Mouse (Mus musculus) gastrocnemius, postnatal 25 days (tissue): ENCODE data around the gene Ldah. TPM values are rescaled to one million over a fixed set of nuclear protein-coding genes. Genes with fewer than 3 reads are reported as not detected.

Experiments used
- DNase-seq: peaks from one replicate; pipeline ENCODE4 v3.0.0; 2022
- total RNA-seq, 2 experiments: library from RNA; stranded (reverse); gene quantifications; 1 replicate in 1 of 2; 2 replicates in 1 of 2; pipeline ENCODE4 v1.2.3; 2021

The Ldah gene
- total RNA-seq, 2 experiments from 2014 or later, result 8.7 to 12.4 TPM

DNA sequence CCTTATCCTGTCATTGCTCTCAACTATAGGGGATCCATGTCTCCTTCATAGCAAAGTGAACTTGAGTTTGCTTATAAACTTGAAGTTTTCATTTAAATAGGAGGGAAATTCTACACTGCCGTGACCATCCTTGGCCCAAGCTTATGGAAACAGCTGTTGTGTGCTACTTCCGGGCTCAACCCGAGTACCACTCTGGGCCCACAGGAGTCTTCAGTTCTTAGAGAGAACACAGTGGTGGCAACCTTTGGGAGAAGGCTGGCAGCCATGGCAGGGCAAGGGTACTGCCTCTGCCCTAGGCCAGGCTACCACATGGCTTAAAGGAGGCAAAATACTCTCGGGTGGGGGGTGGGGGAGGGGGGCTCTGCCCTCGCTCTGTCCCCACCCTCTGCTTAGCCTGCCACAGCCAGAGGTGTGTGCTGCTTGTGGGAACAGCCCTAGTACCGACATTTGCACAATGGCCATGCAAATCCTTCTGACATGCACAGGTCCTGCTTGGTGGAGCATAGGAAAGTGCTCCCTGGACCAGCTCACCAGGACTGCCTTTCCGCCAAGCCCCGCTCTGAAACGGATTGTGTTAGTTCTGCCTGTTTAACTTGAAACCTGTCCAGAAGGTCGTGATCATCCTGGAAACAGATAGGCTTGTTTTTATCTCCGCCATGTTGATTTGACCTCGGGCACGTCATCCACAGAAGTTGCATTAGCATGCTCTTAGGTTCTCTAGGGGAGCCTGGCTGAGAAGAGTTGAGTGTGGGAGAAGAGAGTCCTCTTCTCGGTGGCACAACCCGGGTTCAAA, 73.5 kb downstream of the Ldah start:
- no peak for DNase-seq

DNA sequence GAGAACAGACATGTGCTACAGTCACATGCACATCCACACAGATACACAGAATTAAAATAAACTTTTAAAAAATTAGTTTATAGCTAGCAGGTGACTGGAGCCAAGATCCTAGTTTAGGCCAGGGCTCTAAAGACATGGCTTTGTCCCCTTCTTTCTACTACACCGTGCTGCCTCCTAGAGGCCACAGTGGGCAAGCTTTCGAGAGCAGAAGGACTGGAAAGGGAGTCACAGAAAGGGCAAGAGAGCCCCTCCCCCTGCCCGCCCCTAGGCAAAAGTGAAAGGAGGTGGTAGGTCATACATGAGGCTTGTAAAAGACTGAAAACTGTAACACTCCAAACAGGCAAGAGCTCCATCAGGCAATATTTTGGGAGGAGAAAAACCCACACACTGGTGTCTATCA, 80.1 kb downstream of the Ldah start:
- DNase-seq, result no peak

DNA sequence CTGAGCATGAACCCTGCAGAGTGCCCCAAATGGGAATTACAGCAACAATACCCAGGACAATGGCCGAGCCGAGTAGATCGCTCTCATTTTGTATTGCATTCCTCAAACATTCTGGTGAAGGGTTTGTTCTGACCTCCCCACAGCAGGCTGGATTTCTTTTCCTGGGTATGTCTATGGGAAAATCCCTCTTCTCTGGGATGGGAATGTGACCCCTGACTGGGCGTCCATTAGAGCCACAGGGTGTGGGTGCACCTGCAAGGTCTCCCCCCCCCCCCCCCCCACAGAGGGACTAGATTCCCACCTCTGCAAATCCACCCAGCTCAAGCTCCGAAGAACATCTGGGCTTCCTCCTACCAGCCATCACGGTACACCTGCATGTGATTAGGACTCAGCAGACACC, 81.2 kb downstream of the Ldah start:
- DNase-seq, result no peak

DNA sequence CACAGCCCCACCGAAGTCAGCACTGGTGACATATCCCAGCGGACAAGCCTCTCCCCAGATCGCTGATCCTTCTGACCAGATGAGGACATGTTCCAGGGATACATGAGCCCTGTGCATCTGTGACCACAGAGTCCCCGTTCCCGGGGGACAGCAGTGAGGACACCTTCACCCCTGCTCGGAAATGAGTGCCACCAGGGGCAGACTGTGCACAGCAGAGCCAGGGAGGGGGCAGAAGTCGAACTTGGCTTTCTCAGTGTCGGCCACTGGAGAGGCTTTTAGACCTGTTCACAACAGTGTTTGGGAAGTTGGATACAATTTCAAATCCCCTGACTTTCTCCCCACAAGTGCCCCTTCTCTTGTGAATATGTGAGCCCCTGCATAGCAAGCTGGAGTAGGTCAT, 81.6 kb downstream of the Ldah start:
- no peak for DNase-seq

DNA sequence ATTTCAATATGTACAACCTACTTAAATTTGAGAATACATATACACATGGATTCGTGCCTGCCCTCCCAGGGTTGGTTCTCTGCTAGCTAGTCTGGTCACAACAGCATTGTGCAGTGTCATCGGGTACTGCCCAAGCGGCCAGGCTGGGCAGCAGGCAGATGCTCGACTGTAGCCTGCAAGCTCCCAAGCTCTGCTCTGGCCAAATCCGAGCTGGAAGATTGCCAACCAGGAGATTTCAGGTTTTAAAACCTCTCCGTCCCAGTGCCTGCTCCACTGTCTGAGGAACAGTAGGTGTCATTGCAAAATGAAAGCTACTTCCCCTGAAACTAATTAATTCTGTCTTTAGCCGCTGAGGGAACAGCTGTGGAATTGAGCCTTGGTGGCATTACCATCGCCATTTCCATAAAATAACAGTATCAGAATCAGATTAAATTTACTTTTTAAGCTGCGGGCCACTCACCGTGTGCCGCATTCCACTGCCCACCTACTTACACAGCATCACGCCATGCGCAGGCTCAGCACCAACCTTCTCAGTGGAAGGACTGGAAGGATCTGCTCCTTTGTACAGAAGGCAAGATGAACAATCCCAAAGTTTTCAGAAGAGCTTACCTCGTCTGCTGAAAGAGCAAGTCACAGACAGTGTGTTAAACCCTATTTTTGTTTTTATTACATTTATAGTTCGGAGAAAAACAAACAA, 83.4 kb downstream of the Ldah start:
- no peak for DNase-seq

DNA sequence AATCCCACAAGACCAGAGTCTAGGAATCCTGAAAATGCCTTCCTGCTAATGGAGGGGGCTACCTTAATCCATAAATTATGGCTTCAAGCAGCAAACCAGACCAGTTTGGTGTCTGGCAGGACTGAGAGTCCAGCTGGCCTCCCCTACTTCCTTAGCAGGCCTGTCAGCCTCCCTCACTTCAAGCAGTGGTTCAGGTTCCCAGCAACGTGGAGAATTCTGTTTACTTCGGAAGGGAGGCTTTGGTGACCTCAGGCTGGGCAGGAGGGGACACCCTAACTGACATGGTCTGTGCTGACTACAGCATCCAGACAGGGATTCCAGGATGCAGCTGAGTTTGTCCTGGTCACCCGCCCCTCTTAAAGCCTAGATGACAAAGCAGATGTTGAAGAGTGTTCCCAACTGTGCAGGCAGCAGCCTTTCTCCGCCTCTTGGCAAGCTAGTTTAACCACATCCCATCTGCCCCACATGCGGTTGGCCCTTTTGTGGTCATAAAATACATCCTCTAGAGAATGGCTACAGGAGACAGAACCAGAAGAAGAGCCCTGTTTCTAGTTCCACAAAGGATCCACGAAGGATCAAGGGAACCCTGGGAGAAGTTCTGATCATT, 87.5 kb downstream of the Ldah start:
- DNase-seq, result no peak

DNA sequence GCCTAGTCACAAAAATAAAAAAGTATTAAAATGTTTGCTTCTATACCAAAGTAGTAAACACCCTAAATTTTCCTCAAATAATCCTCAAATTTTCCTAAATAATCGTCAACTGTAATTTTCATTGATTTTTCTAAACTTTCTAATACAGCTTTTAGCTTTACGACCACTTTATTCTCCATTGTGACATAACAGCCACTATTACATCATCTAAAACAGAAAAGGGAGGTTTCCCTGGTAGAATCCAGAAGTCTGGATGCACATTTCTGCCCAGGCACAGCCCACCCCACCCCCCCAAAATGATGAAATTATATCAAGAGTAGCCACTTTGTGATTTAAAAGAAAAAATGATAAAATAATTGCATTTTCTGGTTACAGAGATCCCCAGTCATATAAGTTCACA, 88.2 kb downstream of the Ldah start:
- DNase-seq, result no peak

DNA sequence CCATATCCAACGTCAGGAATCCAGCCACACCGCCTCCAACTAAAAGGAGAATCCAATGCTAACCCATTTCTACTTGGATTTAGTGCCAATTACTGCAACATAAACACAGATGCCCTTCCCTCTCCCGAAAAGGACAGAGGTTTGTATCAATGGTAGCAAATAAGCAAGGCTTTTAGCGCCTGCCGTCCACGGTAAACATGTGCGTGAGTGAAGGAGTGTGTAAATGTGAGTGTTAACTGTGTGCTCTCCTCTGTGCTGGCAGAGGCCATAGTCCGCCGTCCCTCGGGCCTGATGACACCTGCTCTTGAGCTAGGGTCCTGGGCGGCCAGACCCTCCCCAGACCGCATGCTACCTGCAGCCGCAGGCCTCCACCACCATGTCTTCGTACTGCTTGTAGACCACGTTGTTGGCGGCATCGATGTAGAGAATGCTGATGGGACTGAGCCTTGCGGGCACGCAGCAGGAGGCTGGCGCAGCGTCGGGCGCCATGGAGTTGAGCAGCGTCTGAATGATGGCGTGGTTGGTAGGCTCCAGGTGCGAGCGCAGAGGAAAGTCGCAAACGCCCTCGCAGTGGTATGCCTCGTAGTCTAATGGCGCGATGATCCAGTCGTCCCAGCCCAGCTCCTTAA, 89.8 kb downstream of the Ldah start:
- no peak for DNase-seq

DNA sequence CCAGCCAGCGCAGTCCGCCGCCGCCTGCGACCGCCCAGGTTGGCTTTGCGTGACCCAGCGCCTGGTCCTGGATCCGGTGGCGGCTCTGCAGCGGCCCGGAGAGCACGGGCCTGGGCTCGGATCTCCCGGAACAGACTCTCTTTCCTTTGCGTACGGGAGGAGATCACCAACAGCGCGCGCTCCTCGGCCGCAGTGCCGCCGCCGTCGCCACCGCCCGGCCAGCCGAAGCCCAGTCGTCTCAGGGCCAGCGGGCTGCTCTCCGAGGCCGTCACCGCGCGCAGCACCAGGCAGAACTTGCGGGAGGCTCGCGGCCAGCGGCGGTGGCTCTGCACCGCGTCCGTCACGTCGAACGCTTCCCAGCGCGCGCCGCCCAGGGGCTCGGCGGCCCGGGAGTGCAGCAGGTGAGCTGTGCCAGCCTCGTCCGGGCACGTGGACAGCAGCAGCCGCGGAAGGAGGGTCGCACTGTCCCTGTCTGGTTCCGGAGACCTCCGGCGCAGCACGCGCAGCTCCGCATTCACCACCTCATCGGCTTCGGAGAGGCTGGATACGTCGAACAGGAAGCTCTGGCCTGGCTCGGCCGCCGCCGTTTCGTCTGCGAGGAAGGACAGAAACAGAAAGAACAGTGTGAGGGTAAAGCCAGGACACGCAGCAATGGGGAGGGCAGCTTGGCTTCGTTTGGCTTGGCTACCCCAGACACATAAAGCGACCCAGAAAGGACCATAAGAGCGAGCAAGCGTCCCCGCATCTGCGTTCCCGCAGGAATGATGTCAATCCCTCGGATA, 90.6 kb downstream of the Ldah start:
- DNase-seq, result no peak

DNA sequence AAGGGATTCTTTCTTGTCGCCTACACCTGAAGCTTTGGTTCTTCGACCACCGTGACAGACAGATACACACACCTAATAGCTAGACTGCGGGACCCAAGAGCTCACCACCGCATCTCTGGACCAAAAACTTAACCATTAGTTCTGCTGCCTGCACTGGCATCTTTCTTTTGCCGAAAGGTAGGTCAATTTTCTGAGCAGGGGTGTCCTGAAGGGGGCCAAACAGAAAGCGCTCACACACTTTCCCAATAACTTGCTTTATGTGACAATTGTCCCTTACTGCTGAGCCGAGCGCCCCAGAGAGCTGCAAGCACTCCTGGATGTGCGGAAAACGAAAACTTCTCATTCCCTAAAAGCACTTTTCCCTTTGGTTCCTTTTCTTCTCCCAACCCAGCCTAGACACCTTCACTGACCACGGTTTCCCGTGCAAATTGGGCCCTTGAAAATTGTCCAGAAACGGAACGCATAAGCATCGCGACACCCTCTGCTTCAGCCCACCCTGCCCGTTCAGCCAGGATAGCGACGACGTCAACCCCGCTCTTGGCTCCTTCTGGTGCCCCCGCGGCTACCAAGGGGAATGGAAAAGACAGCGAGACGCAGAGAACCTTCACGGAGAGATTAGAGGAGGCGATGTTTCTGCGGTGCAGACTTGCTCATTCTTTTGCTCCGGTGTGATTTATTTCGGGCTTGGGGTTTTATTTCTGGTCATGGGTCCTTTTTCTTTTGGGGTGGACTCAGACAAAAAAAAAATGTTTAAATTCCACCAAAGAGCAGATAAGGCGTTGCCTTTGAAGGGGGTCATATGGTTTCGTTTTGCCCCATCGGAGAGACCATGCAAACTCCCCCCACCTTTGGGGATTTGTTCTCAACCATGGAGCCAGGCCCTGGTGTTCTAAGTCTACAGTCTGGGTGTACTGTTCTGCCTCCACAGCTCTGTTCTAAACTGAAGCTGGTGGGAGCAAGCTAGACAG, 91.5 kb downstream of the Ldah start:
- no peak for DNase-seq

DNA sequence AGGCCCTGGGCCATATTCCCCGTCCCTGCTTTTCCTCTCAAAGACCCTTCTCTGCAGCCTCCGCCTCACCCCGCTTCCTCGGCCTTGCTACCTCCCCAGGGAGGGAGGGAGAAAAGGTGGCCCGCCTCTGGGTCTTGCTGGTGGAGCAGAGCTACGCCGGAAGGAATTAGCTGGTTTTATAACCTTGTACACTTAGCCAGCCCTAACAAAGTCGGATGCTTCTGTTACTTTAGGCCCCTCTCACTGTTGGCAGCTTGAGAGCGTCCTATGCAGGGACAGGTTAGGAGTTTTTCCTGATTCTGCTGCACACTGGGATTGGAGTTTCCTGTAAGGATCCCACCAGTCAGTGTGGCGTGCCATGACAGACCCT, 92.2 kb downstream of the Ldah start:
- DNase-seq, result no peak

DNA sequence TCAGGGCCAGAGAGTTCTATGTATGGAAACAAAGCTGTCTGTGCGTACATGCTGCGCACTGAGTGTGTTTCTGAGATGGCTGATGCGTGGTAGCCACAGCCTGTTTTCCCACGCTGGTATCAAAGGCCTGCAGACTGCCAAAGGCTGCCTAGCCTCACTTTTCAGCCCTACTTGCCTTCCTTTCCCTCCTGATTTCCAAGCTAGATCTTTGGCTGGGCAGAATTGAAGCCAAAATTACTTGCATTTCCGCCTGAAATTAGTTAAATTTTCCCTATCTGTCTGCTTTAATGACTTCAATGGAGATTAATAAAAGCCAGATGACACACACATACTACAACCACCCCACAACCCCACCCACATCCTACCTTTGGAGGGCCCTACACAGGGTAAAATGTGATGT, 92.6 kb downstream of the Ldah start:
- no peak for DNase-seq

DNA sequence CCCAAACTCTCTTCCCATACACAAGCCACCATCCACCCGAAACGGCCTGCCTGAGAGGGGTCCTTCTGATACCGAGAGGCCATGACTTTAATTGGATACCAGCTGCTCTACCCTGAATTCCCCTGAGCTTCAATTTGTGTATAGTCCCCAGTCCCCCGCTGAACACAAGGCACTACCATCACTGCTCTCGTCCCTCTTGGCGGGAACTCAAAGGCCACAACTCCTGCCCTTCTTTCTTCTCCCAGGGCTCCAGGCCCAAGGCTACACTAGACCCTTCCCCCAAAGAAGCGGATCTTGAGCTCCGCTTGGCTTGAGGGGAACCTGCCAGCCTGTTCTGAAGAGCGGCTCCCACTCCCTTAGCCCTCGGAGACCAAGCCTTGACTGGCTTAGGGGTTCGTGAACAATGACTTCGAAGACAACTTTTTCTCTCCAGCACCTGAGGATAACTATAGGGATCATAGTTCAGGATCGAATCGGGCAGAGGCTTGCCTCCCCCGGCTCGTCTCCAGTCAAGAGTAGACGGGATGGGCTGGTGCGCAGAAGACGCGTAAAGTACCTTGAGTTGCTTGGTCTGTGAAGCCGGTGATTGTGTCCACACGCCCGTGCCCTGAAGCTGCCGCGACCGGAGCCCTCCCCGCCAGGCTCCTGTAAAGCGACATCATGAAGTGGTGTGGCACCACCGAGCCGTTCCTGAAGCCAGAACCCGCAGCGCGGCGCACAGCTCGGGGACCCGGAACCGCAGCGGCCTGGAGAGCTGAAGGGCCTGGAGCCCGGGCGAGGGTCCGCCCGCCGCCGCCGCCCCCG, 93.3 kb downstream of the Ldah start:
- DNase-seq, result no peak

DNA sequence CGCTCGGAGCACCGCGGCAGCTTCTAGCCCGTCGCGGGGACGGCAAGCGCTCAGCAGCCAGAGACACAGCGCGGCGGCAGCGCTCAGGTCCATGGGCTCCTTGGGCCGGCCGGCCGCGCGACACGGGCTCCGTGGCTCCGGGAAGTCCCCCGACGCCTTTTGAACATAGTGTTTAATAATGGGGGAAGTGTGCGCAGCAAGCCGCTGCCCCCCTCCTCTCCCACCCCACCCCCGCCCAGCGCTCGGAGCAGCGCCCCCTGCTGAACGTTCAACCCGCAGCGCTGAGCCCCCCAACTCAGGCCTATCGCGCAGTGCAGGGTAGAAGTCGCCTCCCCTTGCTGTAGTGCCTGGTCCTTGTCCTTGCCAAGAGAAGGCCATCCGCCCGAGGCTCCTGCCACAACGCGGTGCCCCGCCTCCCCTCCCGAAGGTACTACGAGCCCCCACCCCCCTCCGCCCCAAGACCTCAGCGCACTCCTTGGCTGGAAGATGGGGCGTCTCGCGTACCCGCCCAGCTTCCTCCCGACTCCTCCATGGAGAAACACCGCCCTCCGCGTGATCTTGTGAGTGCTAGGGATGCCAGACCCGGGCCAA, 94.0 kb downstream of the Ldah start, which contains the start of gene Gdf7:
Gene Gdf7, minus strand, starts transcription at position 114 of the 591 bp plus-strand sequence.
- no peak for DNase-seq

DNA sequence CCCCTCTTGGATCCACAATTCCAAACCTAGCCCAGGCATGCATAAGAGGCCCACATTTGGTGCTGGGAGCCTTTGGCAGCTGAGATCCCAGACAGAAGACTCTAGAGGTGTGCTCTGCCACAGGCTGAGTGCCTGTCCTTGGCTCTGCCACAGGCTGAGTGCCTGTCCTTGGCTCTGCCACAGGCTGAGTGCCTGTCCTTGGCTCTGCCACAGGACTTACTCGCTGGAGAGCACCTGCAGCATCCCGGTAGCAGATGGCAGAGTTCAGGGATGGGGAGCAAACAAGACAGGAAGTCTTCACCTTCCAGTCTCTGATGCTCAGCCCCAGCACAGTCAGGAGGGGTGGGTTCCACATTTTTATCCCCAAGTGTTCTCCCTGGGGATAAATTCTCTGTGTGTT, 97.4 kb downstream of the Ldah start:
- no peak for DNase-seq

DNA sequence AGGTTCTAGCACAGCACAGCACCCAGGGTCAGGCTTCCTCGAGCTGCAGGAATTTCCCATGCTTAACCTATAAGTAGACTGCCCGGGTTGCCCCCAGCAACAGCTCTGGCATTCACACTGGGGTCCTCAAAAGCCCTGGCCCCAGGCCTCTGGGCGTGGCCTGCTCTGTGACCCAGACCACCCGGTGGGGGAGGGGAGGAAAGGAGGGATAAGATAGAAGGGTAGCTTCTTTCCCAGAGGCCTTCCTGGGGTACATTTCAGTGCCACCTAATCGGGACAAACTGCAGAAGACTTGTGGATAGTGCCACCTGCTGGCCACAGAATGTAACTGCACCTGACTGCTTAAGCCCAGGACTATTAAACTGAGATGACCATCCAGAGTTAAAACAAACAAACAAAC, 98.5 kb downstream of the Ldah start:
- DNase-seq, result peak; percentile 30

DNA sequence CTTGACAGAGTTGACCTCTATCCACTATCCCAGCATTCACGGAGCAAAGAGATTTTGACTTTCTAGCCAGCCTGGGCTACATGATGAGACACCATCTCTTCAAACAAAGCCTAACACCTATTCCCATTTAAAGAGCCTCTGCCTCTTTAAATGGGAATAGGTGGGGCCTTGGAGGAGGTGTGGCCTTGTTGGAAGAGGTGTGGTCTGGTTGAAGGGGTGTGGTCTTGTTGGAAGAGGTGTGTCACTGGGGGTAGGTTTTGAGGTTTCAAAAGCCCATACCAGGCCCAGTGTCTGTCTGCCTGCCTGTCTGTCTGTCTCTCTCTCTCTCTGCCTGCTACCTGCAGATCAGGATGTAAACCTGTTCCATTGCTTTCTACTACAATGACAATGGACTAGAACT, 99.0 kb downstream of the Ldah start:
- DNase-seq, result no peak

DNA sequence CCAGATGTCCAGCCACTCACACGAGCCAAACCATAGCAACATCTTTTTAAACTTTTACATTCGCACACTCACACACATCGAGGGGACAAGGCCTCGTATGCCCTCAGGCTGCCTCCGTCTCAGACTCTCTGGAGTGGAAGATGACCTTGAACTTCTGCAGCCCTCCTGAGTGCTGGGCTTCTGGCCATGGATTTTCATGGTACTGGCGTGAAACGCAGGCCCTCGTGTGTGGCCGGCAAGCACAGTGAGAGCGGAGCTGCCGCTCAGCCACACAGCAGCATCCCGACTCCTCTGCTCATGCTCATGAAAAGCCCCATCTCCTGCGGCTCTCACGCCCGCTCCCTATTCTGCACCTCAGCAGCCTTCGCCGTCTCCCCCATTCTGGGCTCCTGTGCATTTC, 103.1 kb downstream of the Ldah start:
- no peak for DNase-seq

DNA sequence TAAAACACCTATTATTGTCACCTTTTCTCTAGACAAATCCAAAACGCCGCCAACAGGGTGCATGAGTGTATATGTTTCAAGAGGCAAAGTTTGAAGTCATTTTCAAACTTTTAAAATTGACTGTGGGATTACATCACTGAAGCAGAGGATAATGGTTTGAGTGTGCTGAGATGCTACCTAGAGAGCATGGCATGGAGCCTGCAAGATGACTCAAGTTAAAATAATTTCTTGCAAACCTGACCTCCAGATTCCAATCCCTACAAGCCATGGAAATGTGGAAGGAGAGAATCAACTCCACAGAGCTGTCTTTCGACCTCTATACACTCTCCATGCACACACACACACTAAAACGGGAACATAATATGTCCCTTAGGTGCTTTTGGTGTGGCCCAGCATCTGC, 104.4 kb downstream of the Ldah start:
- DNase-seq, result no peak
